Mouse (Mus musculus) monocyte, adult 2 months (primary cell): Measurements from ENCODE around the gene Rps15a.

Source experiments
- DNase-seq, 2 experiments: peaks; one replicate each; pipeline ENCODE4 v3.0.0; 2022; ENCODE audit warnings: low spot score in 2 of 2, low read depth in 1 of 2

Rps15a gene

DNA sequence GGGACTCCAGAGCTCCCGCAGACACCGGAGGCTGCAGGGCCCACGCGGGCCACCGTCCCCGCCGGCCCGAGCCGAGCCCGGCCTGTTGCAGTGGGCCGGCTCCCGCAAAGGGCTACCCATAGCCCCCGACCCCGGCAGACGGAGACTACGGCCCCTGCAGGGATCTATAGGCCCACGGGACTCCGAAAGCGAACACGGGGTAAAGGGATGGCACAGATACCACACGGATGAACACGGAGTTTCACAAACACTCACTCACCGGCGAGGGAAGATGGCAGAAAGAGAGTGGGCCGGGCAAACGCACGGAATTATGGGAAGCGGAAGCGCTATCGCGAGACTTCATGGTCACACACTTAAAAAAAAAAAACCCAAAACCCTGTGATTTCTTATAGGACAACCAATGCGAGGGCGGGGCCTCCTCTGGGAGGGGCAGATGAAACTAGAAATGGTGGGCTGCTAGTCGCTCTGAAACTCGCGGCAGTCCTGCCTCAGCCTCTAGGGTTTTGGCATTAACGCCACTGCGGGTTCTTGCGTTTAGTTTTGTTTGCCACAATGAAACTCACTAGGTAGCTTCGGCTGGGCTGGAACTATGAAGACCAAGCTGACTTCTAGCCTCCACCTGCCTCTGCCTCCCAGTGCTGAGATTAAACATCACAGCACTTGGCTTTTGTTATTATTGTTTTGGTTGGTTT lies at the start of gene Rps15a:
Gene Rps15a, minus strand, starts transcription at position 312 of the 692 bp plus-strand sequence.
- DNase-seq: peak; percentile 83 to 91

DNA sequence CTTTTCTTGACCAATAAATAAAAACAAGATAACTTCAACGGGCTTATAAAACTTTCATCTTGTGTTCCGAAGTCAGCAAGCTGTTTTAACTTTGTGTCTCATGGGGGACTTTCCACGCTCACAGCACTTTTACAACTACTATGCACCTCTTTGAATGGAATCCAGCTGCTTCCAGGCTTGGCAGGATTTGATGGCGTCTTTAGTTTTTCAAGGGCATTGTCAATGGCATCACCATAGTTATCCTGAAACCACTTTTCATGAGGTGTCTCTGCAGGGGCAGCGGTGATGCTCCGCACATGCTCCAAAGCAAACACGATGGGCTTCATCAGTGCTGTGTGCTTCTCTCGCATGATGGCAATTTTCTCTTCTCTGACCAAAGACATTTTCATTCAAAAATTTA lies 47.0 kb upstream of the Rps15a start:
- no peak for DNase-seq

DNA sequence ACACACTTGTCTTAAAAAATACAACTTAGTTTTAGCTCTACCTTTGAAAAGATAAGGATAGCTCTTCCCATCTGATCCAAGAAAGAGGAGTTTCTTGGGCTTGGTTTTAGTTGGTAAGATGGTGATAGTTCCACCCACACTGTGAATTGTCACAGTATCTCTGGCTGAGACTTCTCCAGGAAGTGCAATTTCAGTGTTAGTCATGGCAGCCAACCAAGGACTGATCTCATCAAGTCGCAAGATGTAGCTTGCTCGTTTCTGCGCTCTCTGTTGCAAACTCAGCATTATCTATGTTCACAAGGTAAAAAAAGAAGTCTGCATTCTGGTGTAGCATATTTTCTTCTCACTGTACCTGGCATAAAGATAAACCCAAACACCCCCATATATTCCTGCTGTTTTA lies 44.1 kb upstream of the Rps15a start:
- DNase-seq: no peak

GRCm38 (mm10) chr7:118156461-118156860 lies 40.5 kb upstream of the Rps15a start:
- DNase-seq: no peak

- no peak for DNase-seq
Measured at GRCm38 (mm10) chr7:118154150-118154549, 38.2 kb upstream of the Rps15a start.

- DNase-seq: no peak
Measured at GRCm38 (mm10) chr7:118143602-118144001, 27.6 kb upstream of the Rps15a start.

DNA sequence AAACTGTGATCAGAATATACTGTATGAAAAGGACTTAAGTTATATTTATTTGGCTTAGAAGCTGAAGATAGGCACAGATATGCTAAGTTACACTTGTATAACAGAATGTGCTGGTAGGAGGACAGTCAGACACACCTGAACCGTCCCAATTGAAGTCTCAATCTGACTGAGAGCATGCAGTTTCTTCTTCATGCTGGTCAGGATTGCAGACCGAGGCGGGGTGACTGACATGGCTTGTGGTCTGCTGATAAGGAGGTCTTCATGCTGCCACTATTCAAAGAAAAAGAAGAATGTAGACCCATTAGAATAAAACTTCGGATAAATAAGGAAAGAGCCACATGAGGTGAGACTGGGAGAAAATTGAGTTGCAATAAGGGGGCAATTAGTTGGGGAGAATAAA lies 27.1 kb upstream of the Rps15a start:
- no peak for DNase-seq

DNA sequence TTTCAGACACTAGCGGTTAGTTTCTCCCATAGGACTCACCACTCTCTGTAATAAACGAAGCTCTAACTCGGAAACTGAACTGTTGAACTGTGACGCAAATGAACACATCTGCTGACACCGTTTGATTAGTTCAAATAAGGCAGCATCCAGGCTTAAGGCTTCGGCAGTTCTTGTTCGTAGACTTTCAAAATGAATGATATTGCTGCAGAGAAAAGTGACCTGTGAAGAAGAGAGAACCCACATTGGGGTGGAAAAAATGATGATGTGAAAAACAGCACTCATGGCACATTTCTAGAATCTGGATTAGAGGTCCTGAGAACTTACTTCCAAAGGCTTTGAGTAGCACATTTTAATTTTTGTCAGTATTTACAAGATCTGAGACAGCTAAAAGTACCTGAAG lies 25.3 kb upstream of the Rps15a start:
- no peak for DNase-seq

DNA sequence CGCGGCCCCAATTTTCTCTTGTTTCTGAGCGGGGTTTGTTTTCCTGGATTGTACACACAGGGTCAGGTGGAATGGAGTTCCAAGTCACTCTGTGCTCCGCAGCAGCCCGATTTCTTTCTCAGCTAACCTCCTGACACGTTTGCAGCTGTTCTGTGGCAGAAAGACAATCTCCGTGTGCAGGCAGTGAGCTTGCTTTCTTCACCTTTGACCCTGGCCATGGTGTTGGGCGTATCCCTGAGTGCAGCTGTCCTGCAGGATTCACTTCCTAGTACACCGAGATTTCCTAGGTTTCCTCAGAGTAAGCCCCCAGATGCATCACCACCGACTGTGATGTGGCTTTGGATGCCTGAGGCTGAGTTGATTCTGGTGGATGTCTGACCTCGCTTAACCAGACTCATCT lies 19.1 kb upstream of the Rps15a start:
- no peak for DNase-seq

- peak; percentile 92 to 96 for DNase-seq
Measured at GRCm38 (mm10) chr7:118129430-118130041, 13.5 kb upstream of the Rps15a start, which contains the start of gene Arl6ip1. Gene Arl6ip1, minus strand, starts transcription at chr7:118129662.

GRCm38 (mm10) chr7:118128925-118129429 lies 13.0 kb upstream of the Rps15a start:
- DNase-seq: no peak

- DNase-seq: no peak
Measured at GRCm38 (mm10) chr7:118126219-118126875, 10.4 kb upstream of the Rps15a start.

GRCm38 (mm10) chr7:118125736-118126135 lies 9.7 kb upstream of the Rps15a start:
- no peak for DNase-seq

DNA sequence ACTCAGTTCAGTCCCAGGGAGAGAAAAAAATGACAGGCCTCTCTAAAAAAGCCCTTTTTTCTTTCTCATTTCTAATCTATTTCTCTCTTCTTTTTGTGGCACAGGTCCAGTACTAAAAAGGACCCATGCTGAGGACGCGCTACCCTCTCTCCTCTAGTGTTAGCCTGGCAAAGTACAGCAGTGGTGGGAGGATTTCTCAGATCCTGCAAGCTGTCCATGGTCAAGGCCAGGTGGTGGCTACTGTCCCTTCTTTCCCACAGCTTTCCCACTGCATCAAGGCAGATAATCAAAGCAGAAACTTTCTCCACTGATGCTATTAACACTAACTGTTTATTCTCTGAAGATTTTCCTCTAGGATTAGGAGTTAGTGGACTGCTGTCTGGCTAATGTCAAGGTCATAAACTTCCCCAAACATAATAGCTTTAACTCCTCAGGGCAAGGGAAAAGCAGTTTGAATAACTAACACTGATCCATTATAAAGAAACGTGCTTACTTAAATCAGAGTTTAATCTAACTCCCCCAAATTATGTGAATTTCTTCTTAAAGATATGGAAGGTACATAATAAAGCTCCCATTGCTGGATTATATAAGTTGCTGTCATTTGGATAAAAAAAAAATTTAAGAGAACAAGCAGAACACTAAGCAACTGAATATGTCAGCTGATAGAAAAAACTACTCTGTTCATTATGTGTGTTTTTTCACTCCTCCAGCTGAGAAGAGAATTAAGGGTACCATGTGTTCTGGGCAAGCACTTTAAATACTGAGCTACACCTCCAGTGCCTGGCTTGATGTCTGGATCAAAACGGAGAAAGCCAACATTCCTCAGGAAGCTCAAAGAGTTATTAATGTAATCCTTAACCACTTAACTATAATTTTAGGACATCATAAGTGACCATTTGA lies 7.8 kb upstream of the Rps15a start:
- no peak for DNase-seq

GRCm38 (mm10) chr7:118122235-118122634 lies 6.2 kb upstream of the Rps15a start:
- DNase-seq: no peak

DNA sequence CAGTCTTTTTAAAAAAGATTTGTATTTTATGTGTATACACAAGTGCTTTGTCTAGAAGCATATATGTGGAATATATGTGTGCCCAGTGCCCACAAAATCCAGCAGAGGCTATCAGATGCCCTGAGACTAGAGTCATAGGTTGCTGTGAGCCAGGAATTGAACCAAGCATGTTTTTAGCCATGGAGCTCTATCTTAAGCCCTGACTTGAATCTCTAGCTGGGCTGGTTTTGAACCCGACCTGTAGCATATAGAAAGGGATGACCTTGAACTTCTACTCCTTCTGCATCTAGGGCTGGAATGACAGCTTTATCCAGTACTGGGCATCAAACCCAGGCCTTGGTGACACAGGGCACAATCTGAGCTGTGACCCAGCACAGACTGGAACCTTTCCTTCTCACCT lies 4.7 kb upstream of the Rps15a start:
- DNase-seq: no peak

DNA sequence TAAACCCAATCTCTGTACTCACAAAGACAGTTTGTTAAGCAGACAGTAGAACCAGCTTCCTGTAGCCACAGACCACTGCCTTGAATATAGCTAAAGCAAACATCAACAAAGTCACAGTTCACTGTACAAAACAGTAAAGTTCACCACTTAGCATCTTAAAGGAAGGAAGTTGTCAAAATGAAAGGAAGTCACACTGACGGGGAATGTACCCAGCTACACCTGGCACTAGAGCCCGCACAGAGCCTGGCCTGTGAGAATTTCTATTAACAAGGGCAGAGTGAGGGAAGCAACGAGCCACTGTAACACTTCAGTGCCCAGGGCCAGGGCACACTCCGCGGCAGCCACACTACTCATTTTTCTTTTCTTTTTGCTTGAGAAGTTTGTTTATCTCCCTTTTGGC lies 4.0 kb upstream of the Rps15a start:
- no peak for DNase-seq

DNA sequence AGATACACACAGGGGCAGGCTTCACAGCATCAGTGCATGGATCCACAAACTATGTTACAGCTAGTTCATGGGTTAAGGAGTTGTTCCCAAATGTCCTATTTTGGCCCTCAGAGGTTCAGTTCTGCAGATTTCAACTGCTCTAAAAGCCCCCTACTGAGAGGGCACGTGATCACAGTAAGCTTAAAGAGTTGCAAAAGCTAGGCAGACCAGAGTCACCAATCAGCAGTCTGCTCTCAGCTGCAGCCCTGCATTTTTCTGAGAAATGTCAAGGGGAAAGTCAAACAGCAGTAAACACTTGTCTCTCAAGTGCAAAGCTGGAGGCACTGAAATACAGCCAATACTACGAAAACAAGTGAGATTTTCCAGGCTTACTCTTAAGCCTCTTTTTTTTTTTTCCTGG lies 3.2 kb upstream of the Rps15a start:
- no peak for DNase-seq

GRCm38 (mm10) chr7:118118426-118118825 lies 2.4 kb upstream of the Rps15a start:
- no peak for DNase-seq

- no peak for DNase-seq
Measured at GRCm38 (mm10) chr7:118117539-118118210, 1.7 kb upstream of the Rps15a start.
